ENCODE assay signal across 7 mouse cellular contexts in the genomic region with DNA sequence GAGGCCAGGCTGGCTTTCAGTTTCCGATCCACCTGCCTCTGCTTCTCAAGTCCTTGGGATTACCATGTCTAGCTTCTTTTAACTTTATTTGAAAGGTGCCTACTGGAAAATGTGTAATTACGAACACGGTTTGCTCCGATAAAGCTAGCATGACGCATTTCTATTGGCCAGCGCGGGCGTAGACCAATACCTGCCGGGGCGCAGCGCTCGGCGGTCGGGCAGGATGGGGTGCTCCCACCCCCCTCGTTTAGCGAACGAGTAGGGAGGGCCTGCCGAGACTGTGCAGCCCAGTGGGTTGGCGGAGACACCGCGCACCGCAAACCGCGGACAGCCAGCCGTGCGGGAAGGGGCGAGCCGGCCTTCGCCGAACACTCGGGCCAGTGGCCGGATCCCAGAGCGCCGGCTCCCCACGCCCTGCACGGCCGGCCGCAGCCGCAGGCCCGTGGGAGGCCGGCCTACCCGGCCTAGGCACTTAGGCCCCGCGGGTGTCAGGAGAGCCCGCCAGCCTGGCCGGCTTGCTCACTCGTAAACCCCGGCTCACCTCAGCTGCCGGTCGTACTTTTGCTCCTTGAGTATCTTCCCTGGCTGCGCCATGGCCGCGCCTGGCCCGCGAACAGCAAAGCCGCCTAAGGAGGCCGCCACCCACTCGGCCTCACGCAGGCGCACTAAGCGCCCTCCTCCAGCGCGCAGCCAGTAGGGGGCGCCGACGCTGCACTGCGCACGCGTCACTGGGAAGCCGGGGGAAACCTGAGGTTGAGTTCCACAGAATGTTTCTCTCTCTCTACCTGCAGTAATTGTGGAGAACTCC. TPM values are rescaled to one million over a fixed set of nuclear protein-coding genes. Genes with fewer than 3 reads are reported as not detected.
A peak's percentile ranks its signal among the peaks of the same experiment; 100 is the strongest.
DNase-seq lines count a peak whose midpoint lies in the region; ATAC-seq lines count a peak whose summit lies in the region.

A gene (minus strand): TSS at position 667 of the 808 bp plus-strand sequence.
A gene (plus strand): TSS at position 719 of the 808 bp plus-strand sequence.

- H3K27ac ChIP-seq in embryonic facial prominence, embryonic 12.5 days = peak within 1 kb of the TSS; percentile 90
- H3K27ac ChIP-seq in limb, embryonic 11.5 days (replicated peaks; ENCODE audit: low read depth, low read length) = peak within 1 kb of the TSS; percentile 68; the same call in 1 of the 2 replicates
- H3K27ac ChIP-seq in midbrain, embryonic 14.5 days (replicated peaks; ENCODE audit: low read depth, low read length) = peak within 1 kb of the TSS; percentile 91

- peak; percentile 95 for DNase-seq in adrenal gland, postnatal 25 days
- peak; percentile 99 for DNase-seq in heart, adult 11 months
- DNase-seq in kidney, adult 18-20 months = peak; percentile 96
- peak; percentile 96 for DNase-seq in limb, embryonic 11.5 days (ENCODE audit: low spot score)
- DNase-seq in midbrain, embryonic 14.5 days = peak; percentile 98
- DNase-seq in spleen, adult 18-20 months = peak; percentile 87 to 96

- under 1% methylated on average over 68 of the region's 70 CpGs for WGBS in embryonic facial prominence, embryonic 12.5 days
- under 1% methylated on average over 65 of the region's 70 CpGs for WGBS in limb, embryonic 11.5 days
- WGBS in midbrain, embryonic 14.5 days = under 1% methylated on average over 69 of the region's 70 CpGs

- H3K36me3 ChIP-seq in embryonic facial prominence, embryonic 12.5 days = peaks cover 12% of the 10 kb centered on the region
- H3K36me3 ChIP-seq in limb, embryonic 11.5 days (ENCODE audit: control insufficient read depth, insufficient read depth, low read length) = peaks cover 4% of the 10 kb centered on the region; the same call in 1 of the 2 replicates
- peaks cover 15% of the 10 kb centered on the region for H3K36me3 ChIP-seq in midbrain, embryonic 14.5 days (ENCODE audit: control insufficient read depth, insufficient read depth, low read length)

- peak within 1 kb of the TSS; percentile 76 for H3K4me3 ChIP-seq in embryonic facial prominence, embryonic 12.5 days
- H3K4me3 ChIP-seq in limb, embryonic 11.5 days (ENCODE audit: low read depth, low read length) = peak within 1 kb of the TSS; percentile 92
- peak within 1 kb of the TSS; percentile 93 for H3K4me3 ChIP-seq in midbrain, embryonic 14.5 days (replicated peaks; ENCODE audit: low read depth, low read length)

- H3K9ac ChIP-seq in embryonic facial prominence, embryonic 12.5 days = peak within 1 kb of the TSS; percentile 95
- H3K9ac ChIP-seq in limb, embryonic 11.5 days (ENCODE audit: low read length) = peak within 1 kb of the TSS; percentile 96
- H3K9ac ChIP-seq in midbrain, embryonic 14.5 days (replicated peaks; ENCODE audit: low read length) = peak within 1 kb of the TSS; percentile 92

- peak within 1 kb of the TSS; percentile 63 for H3K4me2 ChIP-seq in embryonic facial prominence, embryonic 12.5 days (replicated peaks)
- peak within 1 kb of the TSS; percentile 56 for H3K4me2 ChIP-seq in limb, embryonic 11.5 days (ENCODE audit: low read depth, severe bottlenecking)
- peak within 1 kb of the TSS; percentile 70 for H3K4me2 ChIP-seq in midbrain, embryonic 14.5 days (ENCODE audit: low read length)

- H3K27me3 ChIP-seq in embryonic facial prominence, embryonic 12.5 days = peaks cover 8% of the 10 kb centered on the region
- H3K27me3 ChIP-seq in limb, embryonic 11.5 days (ENCODE audit: control insufficient read depth, insufficient read depth, low read length) = peaks cover 8% of the 10 kb centered on the region
- peaks cover 4% of the 10 kb centered on the region; the same call in 1 of the 2 replicates for H3K27me3 ChIP-seq in midbrain, embryonic 14.5 days (ENCODE audit: control insufficient read depth, insufficient read depth, low read length)

- no peaks in the 10 kb centered on the region for H3K9me3 ChIP-seq in embryonic facial prominence, embryonic 12.5 days
- no peaks in the 10 kb centered on the region for H3K9me3 ChIP-seq in limb, embryonic 11.5 days (ENCODE audit: control insufficient read depth, low read length)
- H3K9me3 ChIP-seq in midbrain, embryonic 14.5 days (ENCODE audit: control insufficient read depth, low read length) = no peaks in the 10 kb centered on the region

- H3K4me1 ChIP-seq in embryonic facial prominence, embryonic 12.5 days = peaks cover 20% of the 10 kb centered on the region
- H3K4me1 ChIP-seq in limb, embryonic 11.5 days (ENCODE audit: control insufficient read depth, insufficient read depth, low read length) = peaks cover 7% of the 10 kb centered on the region; the same call in 1 of the 2 replicates
- peaks cover 20% of the 10 kb centered on the region for H3K4me1 ChIP-seq in midbrain, embryonic 14.5 days (ENCODE audit: control insufficient read depth, insufficient read depth, low read length)

- ATAC-seq in embryonic facial prominence, embryonic 12.5 days (ENCODE audit: insufficient number of reproducible peaks, insufficient read depth, low FRiP score, low TSS enrichment) = peak; percentile 92
- ATAC-seq in limb, embryonic 11.5 days (ENCODE audit: insufficient number of reproducible peaks, low FRiP score, low TSS enrichment, low read depth) = peak; percentile 92
- peak; percentile 94 for ATAC-seq in midbrain, embryonic 14.5 days (ENCODE audit: low FRiP score, low TSS enrichment)

RNA-seq across cellular contexts. Expression of the first gene that starts in this region (rescaled TPM):
- total RNA-seq in adrenal gland, postnatal 25 days (2021) = 39.4 and 43.1 TPM in 2 replicates
- polyA plus RNA-seq in embryonic facial prominence, embryonic 12.5 days (2016; fragmentation: Nextera tagmentation; extraction: Ambion mirVana) = 129 TPM in 2 replicates
- polyA plus RNA-seq in limb, embryonic 11.5 days (2014; fragmentation: Nextera tagmentation; extraction: Ambion mirVana) = 138 and 142 TPM in 2 replicates
- 113 and 122 TPM in 2 replicates for polyA plus RNA-seq in midbrain, embryonic 14.5 days (2014; fragmentation: Nextera tagmentation; extraction: Ambion mirVana)

RNA-seq across cellular contexts. Expression of the second gene that starts in this region (rescaled TPM):
- 2.3 and 2.6 TPM in 2 replicates for total RNA-seq in adrenal gland, postnatal 25 days (2021)
- polyA plus RNA-seq in embryonic facial prominence, embryonic 12.5 days (2016; fragmentation: Nextera tagmentation; extraction: Ambion mirVana) = 0.83 and 0.97 TPM in 2 replicates
- polyA plus RNA-seq in limb, embryonic 11.5 days (2014; fragmentation: Nextera tagmentation; extraction: Ambion mirVana) = 0.57 and 0.61 TPM in 2 replicates
- 2.7 and 3.6 TPM in 2 replicates for polyA plus RNA-seq in midbrain, embryonic 14.5 days (2014; fragmentation: Nextera tagmentation; extraction: Ambion mirVana)

Comparison
In these comparisons a context has a peak if more than half of its experiments do, and no peak if none do; other contexts are left out.
1. Peak in every context shown above with its lines: DNase-seq, ATAC-seq, H3K4me3 ChIP-seq and H3K27ac ChIP-seq.